Mouse (Mus musculus) mouse embryonic stem cell (cell line): Measurements from ENCODE around the gene Tex26.

ENCODE experiments used
- in situ Hi-C, 2 experiments: fragments of 300-500 bp; cut with MboI; formaldehyde crosslinking; loops; 1 replicate in 1 of 2; 3 replicates in 1 of 2; pipeline ENCODE4 v1.14.3; 2019 to 2020; ENCODE audit warnings: low sequenced_read_pairs in 2 of 2, low pct_unique_long_range_greater_than_20kb in 1 of 2, mixed read lengths in 1 of 2; ENCODE audit not compliant: unreplicated experiment in 1 of 2

The Tex26 gene

GRCm38 (mm10) chr5:149474701-149475468 is 35.4 kb downstream of the Tex26 start:
- in situ Hi-C loops = no loop called here

- in situ Hi-C loops = no loop called here
These were observed 42.5 kb downstream of the Tex26 start for GRCm38 (mm10) chr5:149481920-149482319.

GRCm38 (mm10) chr5:149483321-149484052 is 44.0 kb downstream of the Tex26 start:
- in situ Hi-C loops = no loop called here

GRCm38 (mm10) chr5:149484270-149484669 is 44.8 kb downstream of the Tex26 start:
- in situ Hi-C loops = no loop called here

GRCm38 (mm10) chr5:149485447-149485846 is 46.0 kb downstream of the Tex26 start:
- in situ Hi-C loops = no loop called here

- in situ Hi-C loops = no loop called here
These were observed 49.0 kb downstream of the Tex26 start for GRCm38 (mm10) chr5:149488360-149489021.

GRCm38 (mm10) chr5:149489136-149489535 is 49.7 kb downstream of the Tex26 start:
- in situ Hi-C loops = no loop called here

GRCm38 (mm10) chr5:149490275-149490674 is 50.8 kb downstream of the Tex26 start:
- in situ Hi-C loops = no loop called here

GRCm38 (mm10) chr5:149495655-149496054 is 56.2 kb downstream of the Tex26 start:
- in situ Hi-C loops = no loop called here

- in situ Hi-C loops = no loop called here
These were observed 57.1 kb downstream of the Tex26 start for GRCm38 (mm10) chr5:149496401-149497066.

- in situ Hi-C loops = no loop called here
These were observed 60.5 kb downstream of the Tex26 start for GRCm38 (mm10) chr5:149499936-149500335.

- in situ Hi-C loops = no loop called here
These were observed 64.1 kb downstream of the Tex26 start for GRCm38 (mm10) chr5:149503423-149504175.

- in situ Hi-C loops = no loop called here
These were observed 65.5 kb downstream of the Tex26 start for GRCm38 (mm10) chr5:149504985-149505384.

GRCm38 (mm10) chr5:149506033-149506432 is 66.6 kb downstream of the Tex26 start:
- in situ Hi-C loops = no loop called here

- in situ Hi-C loops = no loop called here
These were observed 68.9 kb downstream of the Tex26 start for GRCm38 (mm10) chr5:149508094-149509029.

GRCm38 (mm10) chr5:149510323-149510722 is 70.9 kb downstream of the Tex26 start:
- in situ Hi-C loops = no loop called here

- in situ Hi-C loops = no loop called here
These were observed 73.2 kb downstream of the Tex26 start for GRCm38 (mm10) chr5:149512695-149513094.
